Mouse (Mus musculus) lung, adult 18-20 months (tissue): Measurements from ENCODE around the gene Il20rb.
A peak's percentile ranks its signal among the peaks of the same experiment; 100 is the strongest.

Experiments used
- DNase-seq, 2 experiments: peaks; one replicate each; pipeline ENCODE4 v3.0.0; 2022; ENCODE audit warnings: mixed read lengths in 2 of 2

Il20rb gene

DNA sequence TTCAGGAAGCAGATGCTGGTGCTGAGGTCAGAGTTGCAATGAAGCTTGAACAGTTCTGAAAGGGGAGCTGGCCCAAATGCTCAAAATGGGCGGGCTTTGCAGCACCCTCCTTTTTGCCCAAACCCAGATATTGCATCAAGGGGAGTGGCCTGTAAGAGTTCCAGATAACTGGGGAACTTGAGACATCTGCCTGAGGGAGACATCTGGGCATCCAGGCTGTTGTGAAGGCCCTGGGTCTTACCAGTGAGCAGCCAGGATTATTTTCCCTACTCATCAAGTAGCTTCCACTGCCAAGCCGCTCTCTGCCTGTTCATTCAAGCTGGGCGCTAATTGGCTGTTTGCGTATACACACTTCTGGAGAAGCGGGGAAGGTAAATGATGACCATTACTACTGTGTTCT is at the start of gene Il20rb:
Il20rb (minus strand) TSS at position 358 of the 400 bp plus-strand sequence.
- no peak for DNase-seq

DNA sequence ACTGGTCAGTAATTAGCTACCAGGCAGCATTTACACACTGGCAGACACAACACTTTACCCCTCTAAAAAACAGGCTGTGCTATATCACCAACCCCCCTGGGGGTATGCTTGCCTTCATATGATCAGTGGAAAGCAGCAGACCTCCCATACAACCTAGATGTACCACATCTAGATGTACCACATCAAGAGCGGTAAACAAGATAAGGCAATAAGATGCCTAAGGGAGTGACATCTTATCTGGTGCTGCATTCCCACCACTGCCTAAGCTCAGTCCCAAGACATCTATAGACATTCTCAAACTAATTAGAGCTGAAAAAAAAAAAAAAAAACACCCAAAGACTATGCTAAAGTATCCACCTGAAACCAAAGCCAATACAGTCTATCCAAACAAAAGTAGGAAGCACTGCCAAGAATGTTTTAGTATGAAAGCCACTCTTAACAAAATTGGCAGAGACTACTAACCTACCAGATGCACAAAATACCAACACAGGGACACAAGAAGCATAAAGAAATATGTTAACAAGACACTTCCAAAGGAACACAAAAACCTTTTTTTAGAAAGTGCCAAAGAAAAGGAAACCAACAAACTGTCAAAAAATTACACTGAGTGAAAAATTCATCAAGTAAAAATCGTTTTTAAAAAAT is 49.2 kb upstream of the Il20rb start:
- no peak for DNase-seq

DNA sequence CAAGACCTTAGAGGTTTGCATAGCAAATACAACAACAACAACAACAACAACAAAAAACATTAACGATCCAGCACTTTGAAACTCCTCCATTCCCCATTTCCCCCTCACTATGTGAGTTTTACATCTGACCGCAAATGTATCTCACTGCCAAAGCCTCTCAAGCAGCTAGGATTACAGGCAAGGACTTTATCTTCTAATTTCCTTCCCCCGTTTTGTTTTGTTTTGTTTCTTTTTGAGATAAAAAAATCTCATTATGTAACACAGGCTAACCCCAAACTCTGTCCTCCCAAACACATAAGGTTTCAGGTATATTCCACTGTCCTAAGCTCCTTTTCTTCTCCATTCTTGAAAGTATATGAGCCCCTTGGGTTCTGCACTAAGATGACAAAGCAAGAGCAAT is 48.1 kb upstream of the Il20rb start:
- DNase-seq = no peak

DNA sequence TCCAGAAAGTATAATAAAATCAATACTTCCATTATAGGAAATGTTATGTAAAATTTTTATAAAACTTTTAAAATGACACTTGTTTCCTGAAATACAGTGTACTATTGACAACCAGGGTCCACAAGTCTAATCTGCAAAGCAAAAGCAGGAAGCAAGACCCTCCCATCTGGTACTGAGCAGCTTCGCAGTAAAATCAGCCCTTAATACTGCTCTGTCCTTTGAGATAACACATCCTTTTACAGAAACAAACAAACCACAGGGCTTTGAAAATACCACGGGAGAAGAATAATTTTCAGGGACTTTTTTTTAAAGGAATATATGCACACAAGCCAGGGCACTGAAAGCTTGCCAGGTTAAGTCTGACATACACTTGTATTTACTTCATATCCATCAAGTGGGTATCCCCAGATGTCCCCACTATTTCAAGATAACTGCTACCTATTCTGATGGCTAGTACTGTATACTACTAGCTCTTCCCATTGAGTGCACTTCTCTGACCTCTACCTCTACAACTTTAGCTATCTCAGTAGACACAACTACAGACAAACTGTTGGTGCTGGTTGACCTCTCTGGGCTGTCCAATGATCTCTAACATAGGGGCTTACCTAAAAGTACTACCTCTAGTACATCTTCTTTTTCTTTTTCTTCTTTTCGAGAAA is 46.4 kb upstream of the Il20rb start:
- DNase-seq = no peak

DNA sequence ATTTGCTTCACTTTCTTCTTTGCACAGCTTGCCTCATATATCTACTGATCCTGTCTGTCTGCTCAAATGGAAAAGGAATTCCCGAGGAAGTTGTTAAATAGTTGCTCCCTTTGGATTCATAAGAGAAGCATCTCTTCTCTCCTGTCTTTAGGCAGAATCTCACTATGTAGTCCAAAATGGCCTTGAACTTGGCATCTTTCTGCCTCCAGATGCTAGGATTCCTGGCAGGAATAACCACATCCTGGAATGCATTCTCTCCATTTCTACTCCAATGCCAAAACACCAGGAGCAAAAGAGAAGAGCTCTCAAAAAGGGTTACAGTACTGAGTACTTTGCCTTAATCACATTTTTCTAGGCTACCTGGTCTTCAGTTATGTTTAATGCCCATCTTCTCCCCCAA is 44.7 kb upstream of the Il20rb start:
- DNase-seq = no peak

DNA sequence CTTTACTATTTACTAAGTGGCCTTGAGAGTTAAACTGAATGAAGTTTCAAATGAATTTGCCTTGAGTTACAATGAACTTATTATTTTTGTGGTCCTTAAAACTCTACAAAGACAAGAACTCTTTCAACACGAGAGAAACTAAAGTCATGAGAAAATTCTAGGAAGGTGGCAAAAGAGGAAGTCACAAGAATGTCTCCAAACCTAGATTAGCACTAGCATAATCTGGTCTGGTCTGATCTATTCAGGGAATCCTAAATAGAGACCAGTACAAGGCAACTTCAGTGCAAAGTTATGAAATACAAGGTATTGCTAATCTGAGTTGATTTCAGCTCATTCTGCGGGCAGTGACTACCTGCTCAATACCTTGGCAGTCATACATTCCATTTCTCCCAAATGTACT is 38.6 kb upstream of the Il20rb start:
- DNase-seq = no peak

DNA sequence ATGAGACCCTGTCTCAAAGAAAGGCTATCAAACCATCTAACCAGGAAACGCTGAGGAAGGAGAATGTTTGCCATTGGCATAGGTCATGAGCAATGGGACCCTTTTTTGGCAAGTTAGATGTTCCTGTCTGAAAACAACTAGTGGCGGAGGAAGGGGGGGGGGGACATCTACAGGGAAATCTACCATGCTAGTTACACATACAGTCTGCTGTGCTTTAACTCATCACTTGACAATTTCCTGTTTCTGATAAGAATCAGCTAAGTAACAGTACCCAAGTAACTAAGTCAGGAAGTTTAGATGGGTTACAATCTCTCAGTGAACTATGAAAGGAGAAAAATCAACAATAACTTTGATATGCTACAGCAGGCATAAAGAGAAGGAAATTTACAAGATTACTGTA is 35.4 kb upstream of the Il20rb start:
- DNase-seq = no peak

DNA sequence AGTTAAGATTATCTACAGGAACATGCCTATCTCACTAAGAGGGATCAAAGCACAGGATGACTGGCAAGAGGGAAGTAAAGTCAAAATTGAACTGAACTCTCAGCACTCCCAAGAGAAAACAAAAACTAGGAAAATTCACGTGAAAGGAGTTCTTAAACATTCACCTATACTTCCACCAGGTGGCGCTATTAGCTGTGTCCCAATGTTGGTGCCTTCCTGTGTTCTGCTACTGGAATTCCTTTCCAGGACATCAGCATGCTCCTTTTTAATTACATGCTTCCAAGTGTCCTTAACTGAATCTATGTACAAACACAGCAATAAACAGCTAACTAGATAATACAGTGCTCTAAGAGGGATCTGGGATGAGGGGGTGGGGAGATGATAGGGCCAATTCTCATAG is 34.0 kb upstream of the Il20rb start:
- DNase-seq = peak; percentile 21 to 64

DNA sequence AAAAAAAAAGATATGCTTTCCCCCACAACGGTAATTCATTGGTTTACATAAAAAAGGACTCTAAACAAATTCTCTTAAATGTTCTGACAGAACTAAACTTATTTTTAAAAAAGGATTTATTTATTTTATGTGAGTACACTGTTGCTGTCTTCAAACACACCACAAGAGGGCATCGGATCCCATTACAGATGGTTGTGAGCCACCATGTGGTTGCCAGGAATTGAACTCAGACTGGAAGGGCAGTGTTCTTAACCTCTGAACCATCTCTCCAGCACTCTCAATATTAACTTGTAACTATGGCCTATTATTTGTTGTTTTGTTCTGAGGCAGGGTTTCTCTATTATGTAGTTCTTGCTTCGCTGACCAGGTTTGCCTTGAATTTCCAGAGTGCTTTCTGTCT is 33.4 kb upstream of the Il20rb start:
- peak in 1 of 2 experiments; percentile 36 for DNase-seq

DNA sequence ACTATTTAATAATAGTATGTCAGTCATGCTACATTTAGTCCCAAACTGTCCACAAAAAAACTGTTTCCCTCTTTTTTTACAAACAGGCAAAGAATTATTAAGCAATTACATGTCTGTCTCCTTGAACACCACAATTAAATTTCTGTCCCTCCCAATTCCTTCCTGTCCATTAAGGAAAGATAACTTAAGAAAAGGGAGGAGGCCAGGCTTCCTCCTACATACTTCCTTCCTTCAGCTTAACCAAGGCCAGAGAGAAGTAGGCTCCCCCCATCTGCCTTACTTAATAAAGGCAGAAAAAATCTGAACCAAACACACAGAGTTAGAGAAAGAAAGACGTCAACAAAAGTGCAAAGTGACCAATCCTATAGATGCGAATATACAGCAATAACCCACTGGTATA is 21.0 kb upstream of the Il20rb start:
- no peak for DNase-seq

DNA sequence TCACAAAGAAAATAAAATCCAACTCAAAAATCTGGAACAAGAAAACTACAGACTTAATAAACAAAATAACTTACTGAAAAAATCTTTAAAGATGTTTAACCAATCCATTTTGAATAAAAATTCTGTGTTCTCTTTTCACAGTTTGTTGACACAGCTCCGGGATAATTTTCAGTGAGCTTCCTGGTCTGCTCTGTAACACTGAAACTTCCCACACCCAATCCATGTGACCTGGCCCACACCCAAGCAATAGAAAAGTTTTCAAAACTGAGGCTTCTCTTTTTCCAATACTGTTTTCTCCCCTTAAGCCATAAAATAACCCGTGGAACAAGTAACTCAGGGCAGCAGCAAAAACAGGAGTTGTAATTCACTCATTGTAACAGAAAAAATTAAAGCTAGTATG is 20.1 kb upstream of the Il20rb start:
- peak; percentile 75 to 79 for DNase-seq

DNA sequence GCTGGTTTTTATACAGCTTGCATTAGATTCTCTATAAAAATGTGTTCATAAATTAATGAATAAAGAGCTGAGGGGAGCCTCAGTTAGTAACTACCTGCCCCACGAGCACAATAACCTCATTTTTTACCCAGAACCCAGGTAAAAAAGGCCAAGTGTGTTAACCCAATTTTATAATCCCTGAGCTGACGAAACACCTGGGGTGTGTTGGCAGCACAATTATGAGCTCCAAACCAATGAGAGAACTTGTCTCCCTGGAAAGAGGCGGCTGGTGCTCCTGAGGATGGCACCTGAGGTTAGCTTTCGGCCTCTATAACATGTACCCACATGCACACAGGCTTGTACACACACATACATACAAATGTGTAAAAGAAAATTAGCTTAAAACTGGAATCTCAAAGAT is 18.9 kb upstream of the Il20rb start:
- DNase-seq = no peak

DNA sequence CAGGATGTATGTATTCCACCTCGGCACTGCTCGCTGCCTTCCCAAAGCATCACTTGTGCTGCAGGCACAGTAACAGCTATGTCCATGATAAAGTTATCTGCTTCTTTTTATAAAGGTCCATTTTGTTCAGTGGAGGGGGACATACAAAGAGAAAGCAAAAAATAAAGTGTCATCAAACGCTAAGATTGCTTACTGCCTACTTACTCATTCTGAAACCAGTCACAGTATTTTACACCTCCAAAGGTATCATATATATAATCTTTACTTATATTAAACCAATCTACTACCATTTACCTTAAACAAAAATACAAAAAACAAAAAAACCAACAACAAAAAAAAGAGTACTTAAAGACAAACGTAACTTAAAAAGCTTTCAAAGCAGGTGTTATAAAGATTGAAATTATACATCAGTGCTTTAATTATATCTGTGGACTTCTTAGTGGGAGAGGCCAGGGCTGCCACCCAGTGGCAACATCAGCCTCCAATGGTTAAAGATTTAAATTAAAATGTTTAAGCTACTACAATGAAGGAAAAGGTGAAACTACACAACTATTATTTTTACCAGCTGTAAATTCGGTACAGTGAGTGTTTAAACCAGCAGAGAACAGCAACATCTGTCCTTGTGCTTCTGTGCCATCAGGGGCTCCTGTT is 7.1 kb upstream of the Il20rb start:
- DNase-seq = no peak

DNA sequence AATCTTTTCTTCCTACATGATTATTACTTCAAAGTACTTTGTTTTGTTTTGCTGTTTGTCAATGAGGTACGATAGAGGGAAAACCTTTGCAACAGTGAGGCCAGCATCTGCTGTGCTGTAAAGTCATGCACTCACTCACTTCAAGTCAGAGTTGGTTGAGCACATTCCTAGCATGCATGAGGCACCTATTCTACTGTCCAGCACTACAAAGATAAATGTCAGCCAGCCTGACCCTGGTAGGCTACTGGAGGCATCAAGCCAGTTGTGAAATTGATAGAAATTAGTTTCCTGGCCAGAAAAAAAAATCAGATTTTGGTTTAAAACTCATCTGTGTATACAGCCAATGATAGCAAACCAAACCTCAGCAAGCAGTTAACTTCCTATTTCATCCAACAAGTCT is 4.8 kb upstream of the Il20rb start:
- DNase-seq = no peak

DNA sequence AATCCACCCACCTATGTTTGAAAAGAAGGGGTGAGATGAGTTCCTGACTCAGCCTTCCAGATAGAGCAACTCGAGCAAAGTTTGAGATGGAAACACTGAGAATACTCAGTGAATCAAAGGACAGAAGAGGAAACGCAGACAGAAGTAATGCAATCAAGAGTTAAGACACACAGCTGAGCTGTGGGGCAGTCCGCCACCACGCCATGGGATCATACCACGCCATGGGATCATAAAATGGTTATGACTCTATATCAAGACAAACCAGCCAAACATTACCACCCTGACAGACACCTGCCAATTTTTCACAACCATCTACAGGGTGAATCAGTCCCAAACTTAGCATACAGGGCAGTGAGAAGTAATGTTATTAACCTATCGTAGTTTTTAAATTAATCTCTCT is 2.4 kb upstream of the Il20rb start:
- no peak for DNase-seq

DNA sequence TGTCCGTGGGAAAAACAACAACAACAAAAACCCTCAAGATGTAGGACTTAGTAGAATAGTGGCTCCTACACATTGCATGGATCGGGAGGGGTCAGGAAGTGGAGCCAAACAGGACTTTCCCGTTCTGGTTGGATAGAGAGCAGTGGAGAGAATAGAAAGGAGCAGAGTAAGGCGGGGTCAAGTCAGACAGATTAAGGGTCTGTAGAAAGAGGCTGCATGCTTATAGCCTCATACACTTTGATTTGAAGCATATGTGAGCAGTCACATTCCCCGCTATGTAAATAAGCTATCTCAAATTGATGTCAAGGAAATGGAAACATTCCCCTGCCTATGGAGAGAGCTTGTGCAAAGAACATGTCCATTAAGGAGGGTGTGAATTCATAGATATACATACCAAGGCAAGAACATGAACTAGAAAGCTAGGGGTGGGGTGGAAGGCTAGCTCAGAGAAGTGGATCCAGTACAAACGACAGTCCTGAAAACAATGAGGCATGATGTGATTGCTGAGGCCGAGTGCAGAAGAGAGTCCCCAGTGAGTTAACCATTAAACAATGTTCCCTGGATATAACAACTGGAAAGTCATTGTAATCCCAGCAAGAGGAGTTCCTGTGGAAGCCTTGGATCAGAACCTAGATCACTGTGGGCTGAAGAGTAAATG is 1.6 kb upstream of the Il20rb start:
- DNase-seq = no peak

DNA sequence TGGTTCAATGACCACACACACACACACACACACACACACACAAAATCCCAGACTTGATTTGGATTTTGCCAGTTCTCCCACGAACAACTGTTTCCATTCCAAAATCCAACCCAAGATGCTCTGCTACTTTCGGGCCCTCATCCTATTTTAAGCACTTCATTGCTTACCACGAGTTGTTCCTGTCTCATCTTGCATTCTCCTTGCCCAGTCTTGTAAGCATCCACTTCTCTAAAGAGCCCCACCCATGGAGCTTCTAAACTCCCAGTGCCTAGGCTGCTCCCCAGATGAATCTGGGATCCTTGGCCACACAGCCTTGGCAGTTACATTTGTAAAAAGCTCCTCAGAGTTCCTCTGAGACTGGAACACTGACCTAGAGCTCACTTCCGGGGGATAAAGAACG is 3.3 kb downstream of the Il20rb start:
- DNase-seq = no peak

DNA sequence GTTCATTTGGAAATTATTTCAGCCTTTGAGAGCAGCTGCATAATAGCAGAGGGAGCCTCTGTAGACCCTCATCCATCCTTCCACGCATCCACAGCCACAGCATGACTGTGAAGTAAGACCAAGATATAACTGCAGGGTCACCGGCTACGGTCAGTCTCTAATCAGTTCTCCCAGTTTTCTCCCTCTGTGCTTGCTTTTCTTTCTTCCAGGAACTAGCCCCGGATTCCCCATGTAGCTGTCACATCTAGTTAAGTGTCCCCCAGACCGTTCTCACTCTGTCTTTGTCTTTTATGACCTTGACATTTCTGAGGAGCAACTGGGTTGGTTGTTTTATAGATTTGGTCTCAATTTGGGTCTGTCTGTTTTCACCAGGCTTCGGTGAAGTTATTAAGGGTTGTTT is 5.0 kb downstream of the Il20rb start:
- no peak for DNase-seq

DNA sequence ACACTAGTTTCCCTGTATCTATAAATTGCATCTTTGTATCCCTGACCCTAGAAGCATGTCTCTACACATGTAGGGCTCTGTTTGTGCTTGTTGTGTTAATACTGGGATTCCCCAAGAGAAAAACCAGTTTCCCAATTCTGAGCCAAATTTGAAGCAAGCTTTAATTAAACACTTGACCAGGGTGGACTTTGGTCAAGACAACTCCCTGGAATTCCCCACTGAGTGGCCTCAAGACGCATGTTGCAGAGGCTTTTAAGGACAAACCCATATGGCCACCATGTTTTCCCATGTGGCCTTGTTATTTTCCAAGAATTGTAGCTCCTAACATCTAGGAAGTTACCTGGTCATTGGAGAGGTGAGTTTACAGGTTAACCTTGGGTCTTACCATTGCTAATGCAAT is 12.5 kb downstream of the Il20rb start:
- DNase-seq = no peak

DNA sequence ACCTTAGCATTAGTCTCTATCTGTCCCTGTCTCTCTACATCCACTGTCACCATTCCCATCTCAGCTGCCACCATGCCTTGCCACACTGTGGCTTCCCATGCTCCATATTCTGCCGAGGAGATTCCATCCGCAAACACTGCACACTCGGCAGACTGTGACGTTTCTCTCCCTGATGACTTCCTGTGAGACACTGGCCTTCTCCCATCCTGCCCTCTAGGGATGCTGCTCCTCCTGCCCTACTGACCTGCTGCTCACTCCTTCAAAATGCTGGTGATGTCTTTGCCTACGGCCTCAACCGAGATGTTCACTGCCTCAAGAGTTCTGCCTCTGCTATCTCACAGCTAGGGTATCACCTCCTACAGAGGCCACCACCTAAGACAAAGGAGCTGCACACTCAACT is 13.2 kb downstream of the Il20rb start:
- DNase-seq = no peak

DNA sequence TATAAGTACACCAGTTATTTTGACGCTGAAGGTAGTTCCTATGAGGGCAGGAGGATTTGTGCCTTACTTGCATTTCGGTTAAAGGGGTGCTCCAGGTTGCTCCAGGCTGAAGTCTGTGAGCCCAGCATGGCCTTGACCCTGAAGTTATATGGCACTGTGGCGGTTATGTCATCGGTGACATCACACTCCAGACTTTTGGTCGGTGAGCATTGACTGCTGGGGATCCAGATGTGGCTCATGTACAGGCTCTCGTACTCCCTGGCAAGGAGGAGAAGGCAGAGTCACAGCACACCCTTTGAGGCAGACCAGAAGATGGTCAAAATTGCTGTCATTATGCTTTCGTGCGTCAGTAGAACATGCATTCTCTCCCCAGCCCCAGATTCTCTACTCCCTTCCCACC is 13.7 kb downstream of the Il20rb start:
- no peak for DNase-seq

DNA sequence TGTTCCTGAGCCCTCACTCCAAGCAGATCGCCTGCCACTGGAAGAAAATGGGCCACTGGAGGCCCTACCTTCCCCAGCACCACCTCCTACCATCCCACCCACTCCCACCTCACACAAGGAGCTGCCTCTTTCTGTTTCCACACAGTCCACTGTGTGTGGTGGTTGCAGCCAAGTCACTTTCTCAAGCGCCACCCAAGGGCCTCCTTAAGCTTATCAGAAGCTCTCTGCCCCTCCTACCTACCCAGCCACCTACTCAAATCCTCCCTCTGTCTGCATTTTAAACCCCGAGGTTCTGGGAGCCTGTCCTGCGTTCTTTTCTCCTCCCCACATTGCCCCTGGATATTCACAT is 15.0 kb downstream of the Il20rb start:
- DNase-seq = peak in 1 of 2 experiments; percentile 54

DNA sequence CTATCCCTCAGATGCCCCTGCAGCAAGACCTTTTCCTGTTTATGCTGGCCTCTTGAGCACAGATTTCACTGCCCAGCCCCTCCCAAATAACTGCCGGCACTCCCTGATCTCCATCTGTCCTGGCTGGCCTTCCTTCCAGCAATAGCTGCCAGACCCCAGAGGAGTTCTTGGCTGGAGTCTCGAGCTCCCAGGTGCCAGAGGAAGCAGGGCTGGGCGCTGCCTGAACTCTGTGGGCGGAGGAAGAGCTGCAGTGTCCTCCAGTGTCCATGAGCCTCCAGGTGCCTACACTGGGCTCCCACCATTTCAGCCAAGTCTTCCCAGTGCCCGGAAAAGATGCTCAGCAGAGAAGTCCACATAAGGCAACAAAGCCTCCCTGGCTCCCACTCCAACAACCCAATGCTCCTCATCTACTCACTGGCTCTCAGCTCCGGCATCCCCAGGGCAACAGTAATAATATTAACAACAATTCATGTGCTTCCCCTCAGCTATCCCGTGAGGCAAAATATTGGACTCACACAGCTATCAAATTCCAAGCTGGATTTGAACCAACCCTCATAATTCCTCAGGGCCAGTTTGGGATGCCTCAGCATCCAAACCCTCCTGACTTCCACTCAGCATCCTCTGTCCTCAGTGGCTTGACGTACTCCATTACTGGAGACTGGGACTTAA is 15.5 kb downstream of the Il20rb start:
- peak; percentile 88 to 90 for DNase-seq

DNA sequence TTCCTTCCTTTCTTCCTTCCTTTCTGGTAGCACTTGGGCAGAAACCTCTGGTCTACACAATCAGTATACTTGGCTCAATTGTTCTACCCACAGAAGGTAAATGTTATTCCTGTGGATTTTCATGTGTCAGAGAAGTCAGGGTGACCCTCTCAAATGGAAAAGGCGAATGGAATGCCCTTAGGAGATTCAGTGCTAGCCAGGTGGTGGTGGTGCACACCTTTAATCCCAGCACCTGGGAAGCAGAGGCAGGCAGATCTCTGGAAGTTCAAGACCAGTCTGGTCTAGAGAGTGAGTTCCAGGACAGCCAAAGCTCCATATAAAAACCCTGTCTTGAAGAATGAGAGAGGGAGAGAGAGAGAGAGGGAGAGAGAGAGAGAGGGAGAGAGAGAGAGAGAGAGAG is 16.4 kb downstream of the Il20rb start:
- DNase-seq = no peak
